Mouse (Mus musculus) intestine, embryonic 14.5 days (tissue): ENCODE measurements around the gene Exoc4. TPM values are rescaled to one million over a fixed set of nuclear protein-coding genes. Genes with fewer than 3 reads are reported as not detected.

ENCODE experiments used
- ATAC-seq: fragments of 200-750 bp; cut with Nextera tagmentation; replicated peaks from 2 replicates; pipeline ENCODE4 v1.8.0; 2017; ENCODE audit warnings: low read depth, moderate number of reproducible peaks, moderate TSS enrichment, moderate library complexity; ENCODE audit not compliant: low FRiP score, low TSS enrichment
- DNase-seq: peaks from one replicate; pipeline ENCODE4 v3.0.0-alpha.2; 2018; ENCODE audit warnings: low spot score
- H3K27ac ChIP-seq: fragments of 300-500 bp; sonication (generic); 2 replicates; pipeline ENCODE4 v1.5.1; 2014; ENCODE audit warnings: low read depth, mild to moderate bottlenecking, control low read depth
- H3K27me3 ChIP-seq: fragments of 300-500 bp; sonication (generic); replicated peaks from 2 replicates; pipeline ENCODE4 v1.6.1; 2014; ENCODE audit warnings: low read length, control low read depth; ENCODE audit not compliant: control insufficient read depth, insufficient read depth
- H3K36me3 ChIP-seq: fragments of 300-500 bp; sonication (generic); 2 replicates; pipeline ENCODE4 v1.6.1; 2014; ENCODE audit warnings: low read length, control low read depth; ENCODE audit not compliant: control insufficient read depth, insufficient read depth
- H3K4me1 ChIP-seq: fragments of 300-500 bp; sonication (generic); replicated peaks from 2 replicates; pipeline ENCODE4 v1.6.1; 2014; ENCODE audit warnings: low read length, control low read depth, mixed read lengths; ENCODE audit not compliant: control insufficient read depth, insufficient read depth
- H3K4me2 ChIP-seq: fragments of 300-500 bp; sonication (generic); 2 replicates; pipeline ENCODE4 v1.6.1; 2014; ENCODE audit warnings: low read length
- H3K4me3 ChIP-seq: fragments of 300-500 bp; sonication (generic); 2 replicates; pipeline ENCODE4 v1.5.1; 2014; ENCODE audit warnings: low read depth, low read length, control low read depth, mixed read lengths
- H3K9ac ChIP-seq: fragments of 300-500 bp; sonication (generic); 2 replicates; pipeline ENCODE4 v1.6.1; 2014; ENCODE audit warnings: mild to moderate bottlenecking, low read length
- H3K9me3 ChIP-seq: fragments of 300-500 bp; sonication (generic); 2 replicates; pipeline ENCODE4 v1.6.1; 2016; ENCODE audit warnings: low read length, control low read depth; ENCODE audit not compliant: control insufficient read depth
- WGBS: fragments of 180-500 bp; shearing (Covaris S2); extraction: QIAGEN DNeasy Blood & Tissue Kit; methylation state at CpG from one replicate; pipeline ENCODE4 v1.1.7; 2014; 5-methylcytosine and 5-hydroxymethylcytosine counted together
- polyA plus RNA-seq: library from polyadenylated mRNA; unstranded; fragments of >200 nt; fragmentation: Nextera tagmentation; extraction: Ambion mirVana; gene quantifications from 2 replicates; pipeline ENCODE4 v1.2.1, GENCODE M21; 2014

The Exoc4 gene
- polyA plus RNA-seq = 27.6 and 29.9 TPM in 2 replicates

DNA sequence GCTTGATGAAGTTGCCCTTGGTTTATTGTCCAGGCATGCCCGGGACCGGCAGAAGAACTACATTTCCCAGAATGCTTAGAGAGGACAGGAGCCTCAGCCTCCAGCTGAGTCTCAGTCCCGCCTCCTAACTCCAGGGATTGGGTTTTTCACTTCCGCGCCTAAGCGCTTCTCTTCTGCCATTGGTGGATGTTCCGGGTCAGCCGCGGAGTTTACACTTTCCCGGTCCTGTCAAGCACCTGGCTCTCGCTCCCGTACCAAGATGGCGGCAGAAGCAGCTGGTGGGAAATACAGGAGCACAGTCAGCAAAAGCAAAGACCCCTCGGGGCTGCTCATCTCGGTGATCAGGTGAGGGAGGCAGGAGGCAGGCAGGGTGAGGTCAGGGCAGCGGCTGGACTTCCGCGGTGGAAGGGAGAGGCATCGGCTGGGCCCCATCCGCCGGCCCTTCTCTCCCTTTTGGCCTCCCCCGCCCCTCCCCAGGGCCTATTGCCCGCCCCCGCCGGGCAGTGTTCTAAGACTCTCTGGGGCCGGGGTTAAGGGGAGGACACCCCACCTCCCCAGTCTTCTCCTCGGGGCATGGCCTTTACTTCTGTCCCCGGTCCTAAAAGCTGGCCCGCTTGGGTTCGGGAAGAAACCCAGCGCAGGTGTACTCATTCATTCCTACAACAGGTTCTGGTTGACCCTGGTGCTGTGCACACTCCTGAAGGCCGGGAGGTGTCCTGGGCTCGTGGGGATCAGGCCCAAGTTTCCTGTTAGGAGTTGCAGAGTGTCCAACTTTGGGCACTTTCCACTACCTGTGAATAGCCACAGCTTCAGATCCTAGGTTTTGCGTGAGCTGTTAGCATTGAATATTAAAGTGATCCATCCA lies at the start of gene Exoc4:
TSS of gene Exoc4 (plus strand) at position 192 of the 865 bp plus-strand sequence.
- peak within 1 kb of the TSS; percentile 90 for H3K4me3 ChIP-seq
- H3K4me1 ChIP-seq = peaks cover 4% of the 10 kb centered on the region; the same call in 1 of the 2 replicates
- WGBS = 2% methylated on average over 33 of the region's 34 CpGs
- H3K9me3 ChIP-seq = no peaks in the 10 kb centered on the region
- H3K4me2 ChIP-seq = peak within 1 kb of the TSS; percentile 82
- H3K36me3 ChIP-seq = no peaks in the 10 kb centered on the region
- peak within 1 kb of the TSS; percentile 51; the same call in 1 of the 2 replicates for H3K27ac ChIP-seq
- peak; percentile 89 for DNase-seq
- ATAC-seq = peak; percentile 100
- H3K9ac ChIP-seq = peak within 1 kb of the TSS; percentile 72
- no peaks in the 10 kb centered on the region for H3K27me3 ChIP-seq

DNA sequence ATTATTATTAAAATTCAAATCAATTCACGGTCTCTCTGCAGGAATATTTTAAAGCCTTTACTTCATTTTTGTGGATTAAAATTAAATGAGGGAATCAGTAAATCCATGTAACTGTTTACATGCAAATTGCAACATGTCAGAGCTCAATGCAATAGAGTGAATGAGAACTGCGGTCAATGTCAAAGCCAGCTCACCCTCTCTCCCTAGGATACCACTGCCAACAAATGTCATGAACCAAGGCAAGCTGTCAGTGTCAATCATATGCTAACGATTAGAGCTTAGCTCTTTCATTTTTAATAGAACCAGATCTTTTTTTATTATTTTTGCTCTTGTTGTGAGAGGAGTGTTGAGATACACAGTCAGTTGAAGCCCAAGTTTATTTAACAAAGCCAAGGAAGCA lies 30.1 kb upstream of the Exoc4 start:
- no peak overlapping the region for H3K4me2 ChIP-seq
- H3K9me3 ChIP-seq = no peaks in the 10 kb centered on the region
- no peak for DNase-seq
- 88% methylated on average over 3 of the region's 3 CpGs for WGBS
- H3K4me3 ChIP-seq = no peak overlapping the region
- no peak overlapping the region for H3K27ac ChIP-seq
- H3K27me3 ChIP-seq = no peaks in the 10 kb centered on the region
- no peaks in the 10 kb centered on the region for H3K4me1 ChIP-seq
- H3K36me3 ChIP-seq = no peaks in the 10 kb centered on the region
- no peak for ATAC-seq
- H3K9ac ChIP-seq = no peak overlapping the region

DNA sequence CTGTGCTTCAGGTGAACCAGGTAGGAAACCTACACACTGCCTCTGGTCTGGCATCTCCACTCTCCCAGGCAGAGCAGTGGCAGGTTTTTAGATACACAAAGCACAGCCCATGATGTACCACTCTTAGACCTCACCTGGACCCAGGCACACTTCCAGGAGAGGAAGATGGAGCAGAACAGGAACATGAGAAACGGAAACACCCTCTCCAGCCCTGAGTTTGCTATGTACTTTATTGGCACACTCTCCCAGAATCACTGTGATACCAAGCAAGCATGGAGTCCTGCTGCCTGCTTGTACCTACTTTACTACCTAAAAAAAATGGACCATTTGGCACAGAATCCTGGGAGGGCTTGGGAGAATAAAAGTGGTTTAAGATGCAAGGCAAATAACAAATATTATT lies 22.2 kb upstream of the Exoc4 start:
- H3K36me3 ChIP-seq = no peaks in the 10 kb centered on the region
- no peak overlapping the region for H3K27ac ChIP-seq
- H3K27me3 ChIP-seq = no peaks in the 10 kb centered on the region
- H3K4me2 ChIP-seq = no peak overlapping the region
- H3K9ac ChIP-seq = no peak overlapping the region
- H3K4me1 ChIP-seq = no peaks in the 10 kb centered on the region
- 56% methylated on average over 1 of the region's 1 CpGs for WGBS
- H3K4me3 ChIP-seq = no peak overlapping the region
- H3K9me3 ChIP-seq = no peaks in the 10 kb centered on the region
- DNase-seq = no peak
- no peak for ATAC-seq

DNA sequence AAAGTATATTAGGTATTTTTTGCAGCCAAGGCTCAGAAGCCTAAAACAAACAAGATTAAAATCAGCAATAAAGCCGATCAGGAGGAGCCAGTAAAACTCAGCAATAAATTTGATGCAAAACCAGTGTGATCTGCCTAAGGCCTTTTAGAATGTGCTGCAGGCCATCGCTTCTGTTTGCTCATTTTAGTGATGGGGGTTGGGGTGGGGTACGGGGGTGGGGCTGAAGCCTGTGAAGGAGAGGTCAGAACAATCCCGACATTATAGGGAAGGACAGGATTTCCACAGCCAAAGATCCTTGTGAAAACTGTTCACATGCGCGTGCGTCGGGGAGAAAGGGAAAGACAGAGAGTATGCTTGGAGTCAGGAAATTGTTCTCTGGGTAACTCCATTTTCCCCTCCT lies 21.5 kb upstream of the Exoc4 start:
- Histone ChIP-seq H3K4me3 (no peak overlapping the region), H3K4me2 (peak overlapping the region; percentile 16), H3K9ac (no peak overlapping the region), H3K27ac (peak overlapping the region; percentile 55), H3K36me3 (no peaks in the 10 kb centered on the region), H3K4me1 (no peaks in the 10 kb centered on the region), H3K9me3 (no peaks in the 10 kb centered on the region), H3K27me3 (no peaks in the 10 kb centered on the region)
- WGBS = 49% methylated on average over 8 of the region's 8 CpGs
- DNase-seq (peak; percentile 60), ATAC-seq (peak; percentile 71; the same call in 1 of the 2 replicates)

DNA sequence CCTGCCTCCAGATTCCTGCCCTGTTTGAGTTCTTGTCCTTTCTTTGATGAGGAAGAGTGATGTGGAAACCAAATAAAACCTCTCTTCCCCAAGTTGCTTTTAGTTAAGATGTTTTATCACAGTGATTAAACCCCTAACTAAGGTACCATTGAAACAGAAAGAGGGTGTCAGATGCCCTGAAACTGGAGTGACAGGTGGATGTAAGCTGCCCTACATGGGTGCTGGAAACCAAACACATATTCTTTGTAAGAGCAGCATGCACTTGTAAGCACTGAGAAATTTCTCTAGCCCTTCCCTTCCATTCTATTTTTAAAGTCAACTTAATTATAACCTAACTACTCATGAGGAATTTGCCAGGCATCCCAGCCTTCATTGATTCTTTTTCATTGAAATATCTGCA lies 7.6 kb upstream of the Exoc4 start:
- no peaks in the 10 kb centered on the region for H3K4me1 ChIP-seq
- ATAC-seq (no peak), DNase-seq (no peak)
- no peak overlapping the region for H3K4me2 ChIP-seq
- H3K9me3 ChIP-seq = no peaks in the 10 kb centered on the region
- H3K27ac ChIP-seq = no peak overlapping the region
- H3K27me3 ChIP-seq = no peaks in the 10 kb centered on the region
- no peak overlapping the region for H3K4me3 ChIP-seq
- no peak overlapping the region for H3K9ac ChIP-seq
- H3K36me3 ChIP-seq = no peaks in the 10 kb centered on the region

DNA sequence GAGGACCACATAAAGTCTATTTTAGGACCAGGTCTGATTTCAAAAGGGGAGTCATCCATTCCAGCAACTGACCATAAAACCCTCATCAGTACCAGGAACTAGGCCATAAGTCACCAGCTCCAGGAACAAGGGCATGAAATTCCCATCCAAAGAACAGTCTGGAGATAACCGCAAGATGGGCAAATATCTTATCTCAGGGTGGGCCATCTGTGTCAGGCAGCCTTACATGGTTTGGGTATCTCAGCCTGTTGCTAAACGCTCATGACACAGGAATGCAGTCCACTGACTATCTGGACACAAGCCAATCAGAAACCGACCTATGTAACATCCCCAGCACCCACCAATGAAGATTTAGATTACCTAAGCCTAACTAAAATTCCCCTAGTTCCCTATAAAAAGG lies 4.3 kb upstream of the Exoc4 start:
- Histone ChIP-seq H3K4me1 (no peaks in the 10 kb centered on the region), H3K27me3 (no peaks in the 10 kb centered on the region), H3K36me3 (no peaks in the 10 kb centered on the region), H3K4me3 (no peak overlapping the region), H3K27ac (no peak overlapping the region), H3K9ac (no peak overlapping the region), H3K4me2 (no peak overlapping the region), H3K9me3 (no peaks in the 10 kb centered on the region)
- DNase-seq (no peak), ATAC-seq (no peak)
- 62% methylated on average over 3 of the region's 3 CpGs for WGBS

DNA sequence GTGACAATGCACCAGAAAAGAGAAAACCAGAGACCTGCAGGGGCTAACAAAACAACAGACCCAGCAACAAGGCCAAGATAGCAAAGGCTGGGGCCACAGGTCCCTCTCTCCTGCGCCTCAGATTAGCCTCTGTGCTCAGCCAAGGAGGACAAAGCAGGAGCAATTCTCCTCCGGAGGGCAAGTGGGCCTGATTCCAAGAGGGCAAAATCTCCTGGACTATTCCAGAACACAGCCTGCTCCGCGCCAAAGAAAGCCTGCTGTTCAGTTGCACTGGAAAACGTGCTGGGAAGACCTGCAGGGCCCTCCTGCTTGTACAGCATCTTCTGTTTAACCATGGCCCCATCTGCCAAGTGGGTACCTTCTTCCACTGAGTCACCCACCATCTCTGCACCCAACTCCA lies 1.7 kb upstream of the Exoc4 start:
- H3K4me2 ChIP-seq = no peak overlapping the region
- ATAC-seq = no peak
- 89% methylated on average over 5 of the region's 5 CpGs for WGBS
- no peaks in the 10 kb centered on the region for H3K27me3 ChIP-seq
- no peaks in the 10 kb centered on the region for H3K36me3 ChIP-seq
- no peak overlapping the region for H3K9ac ChIP-seq
- H3K9me3 ChIP-seq = no peaks in the 10 kb centered on the region
- no peak for DNase-seq
- H3K4me1 ChIP-seq = peaks cover 4% of the 10 kb centered on the region; the same call in 1 of the 2 replicates
- no peak overlapping the region for H3K4me3 ChIP-seq
- no peak overlapping the region for H3K27ac ChIP-seq

DNA sequence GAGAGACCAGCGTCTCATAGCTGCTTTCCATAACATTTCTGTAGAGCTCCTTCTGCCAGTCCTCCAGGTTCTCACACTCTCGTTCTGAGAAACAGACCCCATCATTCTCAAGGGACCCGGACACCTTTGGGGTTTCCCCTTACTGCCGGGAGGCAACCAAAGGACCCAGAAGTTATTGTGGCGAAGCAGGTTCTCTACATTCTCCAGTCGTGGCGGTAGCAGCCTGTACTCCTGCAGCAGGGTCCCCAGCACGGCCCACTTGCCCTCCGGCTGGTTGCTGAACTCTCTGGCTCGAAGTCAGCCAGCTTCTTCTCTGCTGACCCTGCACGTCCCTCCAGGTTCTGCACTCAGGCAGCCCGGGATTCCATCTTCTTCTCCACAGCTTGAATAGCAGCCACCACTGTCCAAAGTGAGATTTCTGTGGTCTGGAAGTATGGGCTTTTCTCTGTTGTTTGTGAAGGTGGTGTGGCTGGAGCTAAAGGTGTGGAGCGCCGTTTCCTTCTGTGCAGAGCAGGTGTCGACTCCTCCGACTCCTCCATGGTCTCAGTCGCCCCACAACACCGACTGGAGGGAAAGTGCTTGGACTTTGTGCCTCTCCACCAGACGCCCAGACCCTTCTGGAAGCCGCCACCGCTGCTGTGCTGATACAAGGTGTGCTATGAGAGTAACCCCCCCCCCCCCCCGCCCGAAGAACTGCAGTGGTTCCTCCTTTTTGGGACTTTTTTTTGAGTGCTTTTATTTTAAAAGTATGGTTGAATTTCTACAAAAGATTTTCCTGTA lies 1.1 kb upstream of the Exoc4 start:
- no peak overlapping the region for H3K9ac ChIP-seq
- peaks cover 4% of the 10 kb centered on the region; the same call in 1 of the 2 replicates for H3K4me1 ChIP-seq
- no peaks in the 10 kb centered on the region for H3K27me3 ChIP-seq
- no peaks in the 10 kb centered on the region for H3K36me3 ChIP-seq
- no peak for ATAC-seq
- no peak overlapping the region for H3K4me3 ChIP-seq
- WGBS = 88% methylated on average over 23 of the region's 23 CpGs
- H3K4me2 ChIP-seq = no peak overlapping the region
- DNase-seq = no peak
- H3K9me3 ChIP-seq = no peaks in the 10 kb centered on the region
- H3K27ac ChIP-seq = no peak overlapping the region
